Mouse (Mus musculus): Measurements from ENCODE around the gene Mff. TPM values are rescaled to one million over a fixed set of nuclear protein-coding genes. Genes with fewer than 3 reads are reported as not detected.

The Mff gene
- polyA plus RNA-seq, 1 experiment from 2014 or later: 290 TPM

GRCm38 (mm10) chr1:82762274-82762673, 37.6 kb downstream of the Mff start:
- H3K27me3 ChIP-seq (ENCODE audit: control insufficient read depth, insufficient read depth, low read length): no peaks in the 10 kb centered on the region
- H3K4me1 ChIP-seq (ENCODE audit: control insufficient read depth, insufficient read depth, low read length): no peaks in the 10 kb centered on the region
- ATAC-seq (ENCODE audit: insufficient read depth, low FRiP score, low TSS enrichment): no peak

GRCm38 (mm10) chr1:82766227-82766626, 41.5 kb downstream of the Mff start:
- H3K27me3 ChIP-seq (ENCODE audit: control insufficient read depth, insufficient read depth, low read length): no peaks in the 10 kb centered on the region
- H3K9ac ChIP-seq (ENCODE audit: low read length): no peak overlapping the region
- no peaks in the 10 kb centered on the region; the same call in 1 of the 2 replicates for H3K36me3 ChIP-seq (ENCODE audit: control insufficient read depth, insufficient read depth, low read length)
- ATAC-seq (ENCODE audit: insufficient read depth, low FRiP score, low TSS enrichment): no peak
- H3K4me3 ChIP-seq (ENCODE audit: low read depth, low read length): no peak overlapping the region
- DNase-seq (ENCODE audit: low spot score): no peak
- no peak overlapping the region for H3K4me2 ChIP-seq (ENCODE audit: low read depth)
- H3K4me1 ChIP-seq (ENCODE audit: control insufficient read depth, insufficient read depth, low read length): no peaks in the 10 kb centered on the region
- 86% methylated on average over 1 of the region's 1 CpGs for WGBS
- no peak overlapping the region for H3K27ac ChIP-seq (ENCODE audit: low read depth, low read length)
- H3K9me3 ChIP-seq (ENCODE audit: control insufficient read depth, low read length): no peaks in the 10 kb centered on the region

More at GRCm38 (mm10) chr1:82762274-82762673, 37.6 kb downstream of the Mff start:
- no peak overlapping the region for H3K4me3 ChIP-seq (ENCODE audit: low read depth, low read length)
- H3K4me2 ChIP-seq (ENCODE audit: low read depth): no peak overlapping the region
- no peaks in the 10 kb centered on the region for H3K9me3 ChIP-seq (ENCODE audit: control insufficient read depth, low read length)
- H3K36me3 ChIP-seq (ENCODE audit: control insufficient read depth, insufficient read depth, low read length): no peaks in the 10 kb centered on the region; the same call in 1 of the 2 replicates
- 81% methylated on average over 1 of the region's 1 CpGs for WGBS
- H3K27ac ChIP-seq (ENCODE audit: low read depth, low read length): no peak overlapping the region
- DNase-seq (ENCODE audit: low spot score): no peak
- H3K9ac ChIP-seq (ENCODE audit: low read length): no peak overlapping the region

- WGBS: 70% methylated on average over 4 of the region's 4 CpGs
- Histone ChIP-seq H3K36me3 (ENCODE audit: control insufficient read depth, insufficient read depth, low read length) (no peaks in the 10 kb centered on the region; the same call in 1 of the 2 replicates), H3K4me3 (ENCODE audit: low read depth, low read length) (no peak overlapping the region), H3K9ac (ENCODE audit: low read length) (no peak overlapping the region), H3K27ac (ENCODE audit: low read depth, low read length) (no peak overlapping the region), H3K9me3 (ENCODE audit: control insufficient read depth, low read length) (no peaks in the 10 kb centered on the region), H3K4me1 (ENCODE audit: control insufficient read depth, insufficient read depth, low read length) (no peaks in the 10 kb centered on the region), H3K27me3 (ENCODE audit: control insufficient read depth, insufficient read depth, low read length) (no peaks in the 10 kb centered on the region), H3K4me2 (ENCODE audit: low read depth) (no peak overlapping the region)
- DNase-seq (ENCODE audit: low spot score) (no peak), ATAC-seq (ENCODE audit: insufficient read depth, low FRiP score, low TSS enrichment) (no peak)
Observed at GRCm38 (mm10) chr1:82766641-82767040, 42.0 kb downstream of the Mff start.

- DNase-seq (ENCODE audit: low spot score): no peak
- H3K4me3 ChIP-seq (ENCODE audit: low read depth, low read length): no peak within 1 kb of the TSS
- no peaks in the 10 kb centered on the region for H3K27me3 ChIP-seq (ENCODE audit: control insufficient read depth, insufficient read depth, low read length)
- WGBS: 80% methylated on average over 5 of the region's 5 CpGs
- no peaks in the 10 kb centered on the region for H3K36me3 ChIP-seq (ENCODE audit: control insufficient read depth, insufficient read depth, low read length)
- H3K4me2 ChIP-seq (ENCODE audit: low read depth): no peak within 1 kb of the TSS
- H3K9me3 ChIP-seq (ENCODE audit: control insufficient read depth, low read length): no peaks in the 10 kb centered on the region
- no peak within 1 kb of the TSS for H3K27ac ChIP-seq (ENCODE audit: low read depth, low read length)
- no peaks in the 10 kb centered on the region for H3K4me1 ChIP-seq (ENCODE audit: control insufficient read depth, insufficient read depth, low read length)
- no peak for ATAC-seq (ENCODE audit: insufficient read depth, low FRiP score, low TSS enrichment)
- H3K9ac ChIP-seq (ENCODE audit: low read length): no peak within 1 kb of the TSS
Observed at GRCm38 (mm10) chr1:82768269-82768668, 43.6 kb downstream of the Mff start, which contains the start of gene Tm4sf20. TSS of gene Tm4sf20 (minus strand) at chr1:82768461.

- Histone ChIP-seq H3K4me1 (ENCODE audit: control insufficient read depth, insufficient read depth, low read length) (no peaks in the 10 kb centered on the region), H3K4me2 (ENCODE audit: low read depth) (no peak within 1 kb of the TSS), H3K9ac (ENCODE audit: low read length) (no peak within 1 kb of the TSS), H3K27me3 (ENCODE audit: control insufficient read depth, insufficient read depth, low read length) (no peaks in the 10 kb centered on the region), H3K4me3 (ENCODE audit: low read depth, low read length) (no peak within 1 kb of the TSS), H3K27ac (ENCODE audit: low read depth, low read length) (no peak within 1 kb of the TSS), H3K36me3 (ENCODE audit: control insufficient read depth, insufficient read depth, low read length) (no peaks in the 10 kb centered on the region), H3K9me3 (ENCODE audit: control insufficient read depth, low read length) (no peaks in the 10 kb centered on the region)
- ATAC-seq (ENCODE audit: insufficient read depth, low FRiP score, low TSS enrichment): no peak
- 91% methylated on average over 15 of the region's 15 CpGs for WGBS
- DNase-seq (ENCODE audit: low spot score): no peak
Observed at GRCm38 (mm10) chr1:82771022-82771586, 46.4 kb downstream of the Mff start, which contains the start of gene Gm47791. TSS of gene Gm47791 (minus strand) at chr1:82771243.

GRCm38 (mm10) chr1:82772428-82772827, 47.7 kb downstream of the Mff start:
- Histone ChIP-seq H3K9me3 (ENCODE audit: control insufficient read depth, low read length) (no peaks in the 10 kb centered on the region), H3K27me3 (ENCODE audit: control insufficient read depth, insufficient read depth, low read length) (no peaks in the 10 kb centered on the region), H3K4me2 (ENCODE audit: low read depth) (no peak overlapping the region), H3K27ac (ENCODE audit: low read depth, low read length) (no peak overlapping the region), H3K9ac (ENCODE audit: low read length) (no peak overlapping the region), H3K4me1 (ENCODE audit: control insufficient read depth, insufficient read depth, low read length) (no peaks in the 10 kb centered on the region), H3K4me3 (ENCODE audit: low read depth, low read length) (no peak overlapping the region), H3K36me3 (ENCODE audit: control insufficient read depth, insufficient read depth, low read length) (no peaks in the 10 kb centered on the region)
- 86% methylated on average over 4 of the region's 4 CpGs for WGBS
- ATAC-seq (ENCODE audit: insufficient read depth, low FRiP score, low TSS enrichment) (no peak), DNase-seq (ENCODE audit: low spot score) (no peak)

- Histone ChIP-seq H3K9ac (ENCODE audit: low read length) (no peak overlapping the region), H3K27ac (ENCODE audit: low read depth, low read length) (no peak overlapping the region), H3K36me3 (ENCODE audit: control insufficient read depth, insufficient read depth, low read length) (no peaks in the 10 kb centered on the region), H3K9me3 (ENCODE audit: control insufficient read depth, low read length) (no peaks in the 10 kb centered on the region), H3K4me3 (ENCODE audit: low read depth, low read length) (no peak overlapping the region), H3K27me3 (ENCODE audit: control insufficient read depth, insufficient read depth, low read length) (no peaks in the 10 kb centered on the region), H3K4me2 (ENCODE audit: low read depth) (no peak overlapping the region), H3K4me1 (ENCODE audit: control insufficient read depth, insufficient read depth, low read length) (no peaks in the 10 kb centered on the region)
- no peak for ATAC-seq (ENCODE audit: insufficient read depth, low FRiP score, low TSS enrichment)
- 61% methylated on average over 5 of the region's 5 CpGs for WGBS
- no peak for DNase-seq (ENCODE audit: low spot score)
Observed at GRCm38 (mm10) chr1:82773208-82773607, 48.5 kb downstream of the Mff start.

GRCm38 (mm10) chr1:82775293-82775692, 50.6 kb downstream of the Mff start:
- no peaks in the 10 kb centered on the region for H3K9me3 ChIP-seq (ENCODE audit: control insufficient read depth, low read length)
- no peaks in the 10 kb centered on the region for H3K27me3 ChIP-seq (ENCODE audit: control insufficient read depth, insufficient read depth, low read length)
- no peaks in the 10 kb centered on the region for H3K36me3 ChIP-seq (ENCODE audit: control insufficient read depth, insufficient read depth, low read length)
- DNase-seq (ENCODE audit: low spot score): no peak
- H3K27ac ChIP-seq (ENCODE audit: low read depth, low read length): no peak overlapping the region
- H3K4me1 ChIP-seq (ENCODE audit: control insufficient read depth, insufficient read depth, low read length): no peaks in the 10 kb centered on the region
- 88% methylated on average over 4 of the region's 4 CpGs for WGBS
- H3K4me2 ChIP-seq (ENCODE audit: low read depth): no peak overlapping the region
- H3K9ac ChIP-seq (ENCODE audit: low read length): no peak overlapping the region
- no peak overlapping the region for H3K4me3 ChIP-seq (ENCODE audit: low read depth, low read length)
- ATAC-seq (ENCODE audit: insufficient read depth, low FRiP score, low TSS enrichment): no peak

- Histone ChIP-seq H3K36me3 (ENCODE audit: control insufficient read depth, insufficient read depth, low read length) (no peaks in the 10 kb centered on the region), H3K9me3 (ENCODE audit: control insufficient read depth, low read length) (no peaks in the 10 kb centered on the region), H3K27me3 (ENCODE audit: control insufficient read depth, insufficient read depth, low read length) (no peaks in the 10 kb centered on the region), H3K4me2 (ENCODE audit: low read depth) (no peak overlapping the region), H3K4me1 (ENCODE audit: control insufficient read depth, insufficient read depth, low read length) (no peaks in the 10 kb centered on the region), H3K27ac (ENCODE audit: low read depth, low read length) (no peak overlapping the region), H3K4me3 (ENCODE audit: low read depth, low read length) (no peak overlapping the region), H3K9ac (ENCODE audit: low read length) (no peak overlapping the region)
- ATAC-seq (ENCODE audit: insufficient read depth, low FRiP score, low TSS enrichment): no peak
- DNase-seq (ENCODE audit: low spot score): no peak
- 90% methylated on average over 6 of the region's 6 CpGs for WGBS
Observed at GRCm38 (mm10) chr1:82779388-82779966, 54.8 kb downstream of the Mff start.

Data from neural tube, embryonic 11.5 days (tissue).